In genomic region chr12:71113074-71113473, GRCm38 (mm10) we compare ENCODE assay signal across 24 mouse cellular contexts. TPM values are rescaled to one million over a fixed set of nuclear protein-coding genes. Genes with fewer than 3 reads are reported as not detected.
DNase-seq lines count a peak whose midpoint lies in the region; ATAC-seq lines count a peak whose summit lies in the region.
"Had no signal": no experiment of that assay in that cellular context is flagged by ENCODE, and none has a peak within 500 bp of the region (broad histone marks: within the 10 kb centered on the region; RNA-seq: fewer than 3 reads in every experiment).

No protein-coding gene starts in this region.

- H3K4me3 ChIP-seq in heart, embryonic 14.5 days (ENCODE audit: control insufficient read depth in 1 of 2, insufficient read depth in 1 of 2, low read depth in 1 of 2, low read length in 2 of 2) = 0 out of 4 replicates have a peak overlapping the region, but pooled peaks of 1 of the 2 experiments have one; percentile 5
- no peak overlapping the region for H3K4me3 ChIP-seq in lung, embryonic 16.5 days (ENCODE audit: low read length)
- H3K4me3 ChIP-seq in liver, embryonic 15.5 days (replicated peaks) = no peak overlapping the region
- H3K4me3 ChIP-seq: midbrain, embryonic 12.5 days; neural tube, embryonic 15.5 days; stomach, embryonic 15.5 days had no signal

- H3K36me3 ChIP-seq in heart, embryonic 14.5 days (ENCODE audit: control insufficient read depth, insufficient read depth, low read length) = no peaks in the 10 kb centered on the region
- H3K36me3 ChIP-seq in lung, embryonic 16.5 days (ENCODE audit: control insufficient read depth, insufficient read depth, low read length) = no peaks in the 10 kb centered on the region
- no peaks in the 10 kb centered on the region for H3K36me3 ChIP-seq in liver, embryonic 15.5 days (replicated peaks)
- H3K36me3 ChIP-seq: midbrain, embryonic 12.5 days; neural tube, embryonic 15.5 days; stomach, embryonic 15.5 days had no signal

- no peaks in the 10 kb centered on the region for H3K27me3 ChIP-seq in heart, embryonic 14.5 days (ENCODE audit: control insufficient read depth, insufficient read depth, low read length)
- H3K27me3 ChIP-seq in lung, embryonic 16.5 days (ENCODE audit: control insufficient read depth, insufficient read depth, low read depth, low read length) = no peaks in the 10 kb centered on the region
- peaks cover 6% of the 10 kb centered on the region for H3K27me3 ChIP-seq in liver, embryonic 15.5 days
- H3K27me3 ChIP-seq: neural tube, embryonic 15.5 days had no signal

- ATAC-seq in heart, embryonic 14.5 days (ENCODE audit: insufficient number of reproducible peaks, insufficient read depth, low FRiP score, low read depth) = peak; percentile 63; the same call in 1 of the 2 replicates
- peak; percentile 44; the same call in 1 of the 2 replicates for ATAC-seq in lung, embryonic 16.5 days (ENCODE audit: low read depth)
- peak; percentile 12; the same call in 1 of the 2 replicates for ATAC-seq in common myeloid progenitor, adult 5-6 weeks (replicated peaks; ENCODE audit: low read depth, poor library complexity, severe bottlenecking)
- no peak; the same call in 1 of the 2 replicates for ATAC-seq in liver, embryonic 15.5 days (ENCODE audit: insufficient read depth)
- ATAC-seq: forebrain, postnatal 0 days had no signal

- H3K9me3 ChIP-seq in heart, embryonic 14.5 days (ENCODE audit: control insufficient read depth, low read length) = no peaks in the 10 kb centered on the region
- no peaks in the 10 kb centered on the region for H3K9me3 ChIP-seq in lung, embryonic 16.5 days (ENCODE audit: control insufficient read depth, low read length)
- no peaks in the 10 kb centered on the region for H3K9me3 ChIP-seq in liver, embryonic 15.5 days (replicated peaks)
- H3K9me3 ChIP-seq: midbrain, embryonic 12.5 days; neural tube, embryonic 15.5 days; stomach, embryonic 15.5 days had no signal

- H3K4me1 ChIP-seq in heart, embryonic 14.5 days (ENCODE audit: control insufficient read depth in 2 of 2, insufficient read depth in 2 of 2, low read length in 2 of 2) = peaks cover 16 to 24% of the 10 kb centered on the region in 2 experiments
- peaks cover 11% of the 10 kb centered on the region; the same call in 1 of the 2 replicates for H3K4me1 ChIP-seq in lung, embryonic 16.5 days (replicated peaks; ENCODE audit: control insufficient read depth, insufficient read depth, low read length)
- peaks cover 19% of the 10 kb centered on the region for H3K4me1 ChIP-seq in liver, embryonic 15.5 days (replicated peaks)

- H3K27ac ChIP-seq in heart, embryonic 14.5 days (replicated peaks in 1 of 2; ENCODE audit: control insufficient read depth in 1 of 2, insufficient read depth in 1 of 2, low read depth in 2 of 2, low read length in 2 of 2) = peak overlapping the region; percentile 7 to 41; a peak in 1 of 4 replicates
- no peak overlapping the region for H3K27ac ChIP-seq in lung, embryonic 16.5 days (ENCODE audit: low read length)
- H3K27ac ChIP-seq in liver, embryonic 15.5 days (replicated peaks) = no peak overlapping the region
- H3K27ac ChIP-seq: midbrain, embryonic 12.5 days; neural tube, embryonic 15.5 days; stomach, embryonic 15.5 days had no signal

- H3K4me2 ChIP-seq in heart, embryonic 14.5 days (ENCODE audit: low read length) = peak overlapping the region; percentile 58
- peak overlapping the region; percentile 1; the same call in 1 of the 2 replicates for H3K4me2 ChIP-seq in lung, embryonic 16.5 days (ENCODE audit: low read depth, low read length)
- H3K4me2 ChIP-seq in liver, embryonic 15.5 days = peak overlapping the region; percentile 43; the same call in 1 of the 2 replicates
- H3K4me2 ChIP-seq: stomach, embryonic 15.5 days had no signal

- 14% methylated on average over 10 of the region's 10 CpGs for WGBS in heart, embryonic 14.5 days
- WGBS in lung, embryonic 16.5 days = 46% methylated on average over 10 of the region's 10 CpGs
- WGBS in liver, embryonic 15.5 days (ENCODE audit: insufficient replicate concordance) = 29% methylated on average over 10 of the region's 10 CpGs

- DNase-seq in heart, adult 8-10 months (ENCODE audit: low spot score) = no peak
- DNase-seq in lung, postnatal 25 days (ENCODE audit: low spot score) = no peak
- DNase-seq in T-cell, adult 2 months (ENCODE audit: low spot score) = no peak
- DNase-seq in spleen, postnatal 36 days (ENCODE audit: low spot score in 2 of 2) = no peak
- DNase-seq: adrenal gland, postnatal 25 days; cerebellum, postnatal 10 days; gastrocnemius, postnatal 25 days; kidney, adult 2 months; kidney, postnatal 25 days had no signal

- H3K9ac ChIP-seq in heart, embryonic 14.5 days (ENCODE audit: low read length) = no peak overlapping the region
- no peak overlapping the region for H3K9ac ChIP-seq in lung, embryonic 16.5 days (ENCODE audit: low read length)
- H3K9ac ChIP-seq in liver, embryonic 15.5 days = no peak overlapping the region
- H3K9ac ChIP-seq: forebrain, postnatal 0 days; midbrain, embryonic 12.5 days; neural tube, embryonic 15.5 days; stomach, embryonic 15.5 days had no signal

RNA-seq across cellular contexts. Expression of gene Tomm20l, which starts 1.8 kb away (rescaled TPM):
- 0.38 TPM in 1 of 2 replicates, not detected in the other for polyA plus RNA-seq in heart, embryonic 14.5 days (2014; fragmentation: Nextera tagmentation; extraction: Ambion mirVana)
- 1 to 10 TPM; 1.0 to 1.8 (median 1.5) TPM for total RNA-seq in heart, adult 8-10 months (2022)
- polyA plus RNA-seq in lung, embryonic 16.5 days (2015; fragmentation: Nextera tagmentation; extraction: Ambion mirVana) = 1.3 and 1.6 TPM in 2 replicates
- total RNA-seq in common myeloid progenitor, adult 5-6 weeks (2017) = not detected in 2 replicates
- not detected in 2 replicates for polyA plus RNA-seq in liver, embryonic 15.5 days (2015; fragmentation: Nextera tagmentation; extraction: Ambion mirVana)
- total RNA-seq: ES-E14; forebrain, postnatal 0 days; gastrocnemius, postnatal 25 days; layer of hippocampus, postnatal 10 days; left cerebral cortex, postnatal 14 days; liver, adult 2 months had no signal
- polyA plus RNA-seq: activated CD4-positive, CD25-positive, alpha-beta regulatory T cell, adult 4 months; forebrain, postnatal 0 days; hindbrain, embryonic 16.5 days; kidney, adult 2 months; liver, adult 2 months; midbrain, embryonic 12.5 days; small intestine, adult 2 months had no signal

RNA-seq across cellular contexts. Expression of gene Timm9, which starts 23.4 kb away (rescaled TPM):
- 102 and 114 TPM in 2 replicates for polyA plus RNA-seq in heart, embryonic 14.5 days (2014; fragmentation: Nextera tagmentation; extraction: Ambion mirVana)
- 10 to 100 TPM; 26.9 to 32.8 (median 28.3) TPM for total RNA-seq in heart, adult 8-10 months (2022)
- 59.0 and 59.6 TPM in 2 replicates for polyA plus RNA-seq in lung, embryonic 16.5 days (2015; fragmentation: Nextera tagmentation; extraction: Ambion mirVana)
- 69.1 and 79.3 TPM in 2 replicates for total RNA-seq in common myeloid progenitor, adult 5-6 weeks (2017)
- 35.4 and 37.5 TPM in 2 replicates for polyA plus RNA-seq in liver, embryonic 15.5 days (2015; fragmentation: Nextera tagmentation; extraction: Ambion mirVana)

RNA-seq across cellular contexts. Expression of gene 2700049A03Rik, which starts 23.6 kb away (rescaled TPM):
- 11.7 and 13.0 TPM in 2 replicates for polyA plus RNA-seq in heart, embryonic 14.5 days (2014; fragmentation: Nextera tagmentation; extraction: Ambion mirVana)
- total RNA-seq in heart, adult 8-10 months (2022) = 1 to 10 TPM; 2.8 to 3.7 (median 3.5) TPM
- polyA plus RNA-seq in lung, embryonic 16.5 days (2015; fragmentation: Nextera tagmentation; extraction: Ambion mirVana) = 15.5 and 18.4 TPM in 2 replicates
- 18.5 and 22.7 TPM in 2 replicates for total RNA-seq in common myeloid progenitor, adult 5-6 weeks (2017)
- 3.8 and 4.6 TPM in 2 replicates for polyA plus RNA-seq in liver, embryonic 15.5 days (2015; fragmentation: Nextera tagmentation; extraction: Ambion mirVana)

Comparison
In these comparisons a context has a peak if more than half of its experiments do, and no peak if none do; other contexts are left out.
1. H3K27ac ChIP-seq: peak in heart, embryonic 14.5 days (2 of 2); none in lung, embryonic 16.5 days (single experiment) and liver, embryonic 15.5 days (single experiment).
2. H3K4me2 ChIP-seq: peak in every context shown above with its lines; median percentile 58 in heart, embryonic 14.5 days; 43 in liver, embryonic 15.5 days; 1 in lung, embryonic 16.5 days.